Mouse (Mus musculus) hematopoietic stem cell, adult 5-6 weeks (primary cell): Measurements from ENCODE around the gene Dut. TPM values are rescaled to one million over a fixed set of nuclear protein-coding genes. Genes with fewer than 3 reads are reported as not detected.

Experiments used
- ATAC-seq, 2 experiments: fragments of 125-278 bp in 1 of 2; replicated peaks in 1 of 2; 2 replicates each; pipeline ENCODE4 v1.8.0; 2016 to 2017; ENCODE audit warnings: inconsistent platforms in 2 of 2, mild to moderate bottlenecking in 2 of 2, moderate number of reproducible peaks in 2 of 2, low read depth in 1 of 2, moderate TSS enrichment in 1 of 2; ENCODE audit not compliant: low FRiP score in 2 of 2, poor library complexity in 2 of 2, severe bottlenecking in 2 of 2, insufficient read depth in 1 of 2, low TSS enrichment in 1 of 2
- total RNA-seq: library from RNA; stranded (forward); fragments of 172-1452, 232-1000 nt; gene quantifications from 2 replicates; pipeline ENCODE4 v1.2.3, GENCODE M21; 2017

Dut gene
- total RNA-seq, 1 experiment from 2014 or later = 167 TPM

GRCm38 (mm10) chr2:125290197-125290965 lies 43.4 kb downstream of the Dut start:
- ATAC-seq = no peak

DNA sequence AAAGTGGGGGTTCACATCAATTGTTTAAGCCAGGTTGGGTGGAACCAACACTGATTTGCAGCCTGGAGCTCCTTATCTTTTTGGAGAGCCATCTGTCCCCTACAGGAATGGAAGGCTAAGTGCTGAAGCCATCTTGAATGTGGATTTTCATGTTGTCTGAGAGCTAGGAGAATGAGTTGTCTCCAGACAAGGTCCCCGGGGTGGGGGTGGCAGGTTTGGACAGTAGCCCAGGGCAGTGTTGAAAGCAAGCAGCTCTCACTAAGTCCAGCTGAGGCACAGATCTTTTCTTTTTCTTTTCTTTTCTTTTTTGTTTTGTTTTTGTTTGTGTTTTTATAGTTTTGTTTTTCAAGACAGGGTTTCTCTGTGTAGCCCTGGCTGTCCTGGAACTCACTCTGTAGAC lies 44.1 kb downstream of the Dut start:
- ATAC-seq = no peak

DNA sequence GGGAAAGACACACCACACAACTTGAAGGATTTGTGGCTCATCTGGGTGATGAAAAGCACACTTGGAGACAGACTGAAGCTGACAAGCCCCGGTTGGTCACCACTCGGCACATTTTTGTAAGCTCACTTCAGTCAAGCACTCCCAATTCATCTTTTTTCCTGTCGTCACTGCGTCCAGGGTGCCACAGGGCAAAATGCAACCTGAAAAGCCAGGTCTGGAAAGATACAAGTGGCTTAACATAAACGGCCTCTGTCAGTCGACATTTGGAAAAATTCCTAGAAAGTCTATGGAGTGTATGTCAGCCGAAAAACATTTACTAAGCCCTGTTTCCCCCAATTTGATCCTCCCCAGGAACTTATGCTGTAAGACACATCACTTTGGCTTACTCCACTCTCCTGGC lies 45.6 kb downstream of the Dut start:
- no peak for ATAC-seq

DNA sequence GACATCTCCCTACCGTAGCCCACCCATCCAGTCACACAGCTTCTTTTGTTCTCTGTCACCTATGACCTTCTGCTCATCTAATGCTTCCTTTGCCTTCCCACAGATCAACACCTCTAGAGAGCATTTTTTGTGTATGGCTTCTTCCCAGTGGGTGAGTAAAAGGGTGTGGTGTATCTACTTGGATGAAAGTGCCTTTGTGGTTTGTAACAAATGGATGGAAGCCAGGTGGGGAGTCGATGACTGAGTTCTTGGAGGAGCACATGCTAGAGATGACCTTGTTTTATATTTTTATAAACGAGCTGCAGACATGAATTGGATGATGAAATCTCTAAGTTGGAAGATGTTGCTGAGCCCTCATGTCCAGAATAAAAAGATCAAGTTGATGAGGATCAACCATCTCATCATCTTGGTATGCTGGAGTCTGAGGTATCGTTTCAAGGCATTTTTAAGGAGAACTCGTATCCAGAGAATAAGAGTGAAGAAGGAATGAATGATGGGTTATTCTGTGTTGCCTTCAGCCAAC lies 47.0 kb downstream of the Dut start:
- no peak for ATAC-seq

GRCm38 (mm10) chr2:125295526-125295925 lies 48.5 kb downstream of the Dut start:
- no peak for ATAC-seq

DNA sequence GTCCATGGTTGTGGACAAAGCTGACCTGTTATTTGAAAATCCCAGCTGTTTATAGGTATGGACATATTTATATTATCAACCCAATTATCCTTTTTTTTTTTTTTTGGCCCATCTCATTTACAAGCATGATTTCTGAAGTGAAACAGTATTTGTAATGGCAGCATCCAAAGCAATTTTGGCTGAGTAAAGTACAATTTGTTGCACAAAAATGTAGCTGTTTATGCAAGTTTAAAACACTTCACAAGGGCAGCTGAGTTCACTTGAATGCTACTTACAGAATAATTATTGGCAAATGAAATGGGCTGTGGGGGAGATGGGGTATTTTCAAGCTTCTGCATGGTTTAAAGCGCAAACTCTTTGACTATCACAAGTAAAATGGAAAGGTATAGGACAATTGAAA lies 51.9 kb downstream of the Dut start:
- no peak for ATAC-seq

- no peak for ATAC-seq
Observed at GRCm38 (mm10) chr2:125301877-125302624, 55.1 kb downstream of the Dut start.

DNA sequence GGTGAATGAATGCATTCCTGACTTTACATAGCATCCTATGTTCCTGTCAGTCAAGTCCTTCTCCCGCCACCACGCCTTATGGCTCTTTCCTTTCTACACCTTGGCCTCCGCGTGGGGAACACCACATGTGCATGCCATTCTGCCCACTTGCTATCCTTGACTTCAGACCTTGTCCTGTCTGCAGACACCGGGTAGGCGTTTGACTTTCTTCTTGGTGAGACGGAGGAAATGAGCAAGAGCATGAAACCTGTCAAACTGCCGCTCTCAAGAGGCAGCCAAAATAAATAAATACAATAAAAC lies 55.6 kb downstream of the Dut start:
- ATAC-seq = no peak

DNA sequence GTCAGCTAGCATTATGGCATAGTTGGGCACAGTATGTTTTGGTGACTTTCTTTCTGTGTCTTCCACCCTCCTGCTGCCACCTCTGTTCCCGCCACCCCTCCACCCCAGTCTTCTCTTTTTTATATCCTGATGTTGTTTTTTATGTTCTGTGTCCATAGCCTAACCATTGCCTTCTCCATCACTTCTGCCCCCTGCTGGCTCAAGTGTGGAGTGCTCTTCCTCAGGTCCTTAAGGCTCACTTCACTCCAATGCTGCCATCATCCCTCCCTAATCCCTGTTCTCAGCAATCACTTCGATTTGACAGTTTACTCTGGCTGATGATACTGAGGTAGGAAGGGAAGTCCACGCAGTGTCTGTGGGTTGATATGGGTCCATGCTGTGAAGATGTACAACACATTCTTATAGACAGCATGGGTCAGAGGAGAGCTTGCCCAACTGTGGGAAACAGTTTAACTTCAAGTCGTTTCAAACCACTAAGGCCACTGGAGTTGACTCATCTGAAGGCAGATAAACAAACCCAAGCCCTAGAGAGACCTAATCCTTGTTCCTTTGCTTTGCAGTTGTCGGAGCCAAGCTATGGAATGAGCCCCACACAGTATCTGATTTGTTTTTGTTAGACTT lies 56.9 kb downstream of the Dut start:
- ATAC-seq = peak in 1 of 2 experiments; percentile 45; a peak in 2 of 4 replicates

DNA sequence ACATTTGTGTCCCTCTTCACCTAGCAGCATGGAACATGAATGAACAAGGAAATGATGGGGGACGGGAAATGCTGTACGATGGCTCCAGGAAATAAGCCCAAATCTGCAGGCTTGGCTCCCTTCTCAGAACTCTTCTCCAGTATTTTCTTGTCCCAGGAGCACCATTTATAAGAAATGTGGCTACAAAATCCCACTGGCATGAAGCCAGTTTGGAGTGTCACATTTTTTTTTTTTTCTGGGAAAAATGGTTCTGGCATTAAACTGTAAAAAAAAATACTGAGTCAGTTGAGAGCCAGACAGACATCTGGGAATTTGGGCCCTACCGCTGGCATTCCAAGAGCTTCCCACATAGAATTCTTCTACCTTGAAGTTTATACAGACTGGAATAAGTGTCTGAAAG lies 57.8 kb downstream of the Dut start:
- no peak for ATAC-seq

DNA sequence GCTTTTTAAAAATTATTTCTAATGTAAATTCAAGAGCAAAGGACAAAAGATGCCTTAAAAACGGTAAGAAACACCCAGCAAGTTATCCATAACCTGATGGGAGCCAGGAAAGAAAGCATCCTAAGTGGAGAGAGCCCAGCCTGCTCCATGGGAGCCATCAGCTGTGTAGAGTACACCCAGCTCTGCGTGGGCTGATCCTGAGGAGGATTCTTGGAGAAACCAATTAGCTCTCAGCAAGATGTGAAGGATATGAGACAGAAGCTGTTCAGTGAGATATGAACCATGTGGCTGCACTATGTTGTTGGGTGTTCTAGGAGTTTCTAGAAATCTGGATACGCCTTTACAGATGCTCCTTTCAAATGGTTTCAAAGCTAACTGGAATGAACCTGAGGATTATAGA lies 58.7 kb downstream of the Dut start:
- no peak for ATAC-seq

Other genes starting within 250 kb of the Dut start
- gene Slc24a5, start 179.1 kb upstream of the Dut start, total RNA-seq = 12.6 and 17.5 TPM in 2 replicates
- 54.2 and 82.3 TPM in 2 replicates for gene Myef2, start 123.5 kb upstream of the Dut start, total RNA-seq
- gene Ctxn2, start 110.5 kb upstream of the Dut start, total RNA-seq = not detected in 2 replicates
- gene Slc12a1, start 94.7 kb upstream of the Dut start, total RNA-seq = not detected in 2 replicates